Mouse (Mus musculus) stomach, postnatal 0 days (tissue): ENCODE results near the gene Rptor. TPM values are rescaled to one million over a fixed set of nuclear protein-coding genes. Genes with fewer than 3 reads are reported as not detected.

Experiments used
- ATAC-seq: fragments of 200-750 bp; cut with Nextera tagmentation; 2 replicates; pipeline ENCODE4 v1.8.0; 2017; ENCODE audit not compliant: low FRiP score, low TSS enrichment
- DNase-seq: peaks from one replicate; pipeline ENCODE4 v3.0.0-alpha.2; 2016; ENCODE audit warnings: low spot score
- H3K27ac ChIP-seq: fragments of 300-500 bp; sonication (generic); replicated peaks from 2 replicates; pipeline ENCODE4 v1.5.1; 2014; ENCODE audit warnings: mild to moderate bottlenecking, control low read depth
- H3K27me3 ChIP-seq: fragments of 300-500 bp; sonication (generic); 2 replicates; pipeline ENCODE4 v1.6.1; 2014; ENCODE audit warnings: low read length; ENCODE audit not compliant: control insufficient read depth, insufficient read depth
- H3K36me3 ChIP-seq: fragments of 300-500 bp; sonication (generic); 2 replicates; pipeline ENCODE4 v1.6.1; 2014; ENCODE audit warnings: low read length, mixed read lengths; ENCODE audit not compliant: control insufficient read depth, insufficient read depth
- H3K4me1 ChIP-seq: fragments of 300-500 bp; sonication (generic); replicated peaks from 2 replicates; pipeline ENCODE4 v1.6.1; 2014; ENCODE audit warnings: antibody characterized with exemption; ENCODE audit not compliant: control insufficient read depth, insufficient read depth
- H3K4me2 ChIP-seq: fragments of 300-500 bp; sonication (generic); replicated peaks from 2 replicates; pipeline ENCODE4 v1.6.1; 2014; ENCODE audit warnings: low read depth, mild to moderate bottlenecking, control low read depth, moderate library complexity
- H3K4me3 ChIP-seq: fragments of 300-500 bp; sonication (generic); 2 replicates; pipeline ENCODE4 v1.5.1; 2014; ENCODE audit warnings: low read depth, low read length, control low read depth
- H3K9ac ChIP-seq: fragments of 300-500 bp; sonication (generic); 2 replicates; pipeline ENCODE4 v1.6.1; 2014; ENCODE audit warnings: mild to moderate bottlenecking, low read length, control low read depth, mixed read lengths
- H3K9me3 ChIP-seq: fragments of 300-500 bp; sonication (generic); 2 replicates; pipeline ENCODE4 v1.6.1; 2016; ENCODE audit warnings: low read length; ENCODE audit not compliant: control insufficient read depth
- CTCF ChIP-seq: IDR thresholded peaks from 2 replicates; pipeline ENCODE4 v1.5.1; 2016; ENCODE audit warnings: antibody characterized with exemption, low read depth, mild to moderate bottlenecking, moderate library complexity
- EP300 ChIP-seq: optimal IDR thresholded peaks from 2 replicates; pipeline ENCODE3; 2016; ENCODE audit warnings: antibody characterized with exemption
- WGBS: fragments of 180-500 bp; shearing (Covaris S2); extraction: QIAGEN DNeasy Blood & Tissue Kit; methylation state at CpG from one replicate; pipeline ENCODE4 v1.1.7; 2014; 5-methylcytosine and 5-hydroxymethylcytosine counted together
- polyA plus RNA-seq: library from polyadenylated mRNA; unstranded; fragments of >200 nt; fragmentation: Nextera tagmentation; extraction: Ambion mirVana; gene quantifications from 2 replicates; pipeline ENCODE4 v1.2.1, GENCODE M21; 2015

Gene Rptor
- polyA plus RNA-seq, 1 experiment from 2014 or later = 3.7 TPM

- Histone ChIP-seq H3K4me1 (no peaks in the 10 kb centered on the region), H3K27ac (no peak overlapping the region), H3K9me3 (no peaks in the 10 kb centered on the region), H3K4me3 (no peak overlapping the region), H3K4me2 (no peak overlapping the region), H3K9ac (no peak overlapping the region), H3K27me3 (no peaks in the 10 kb centered on the region), H3K36me3 (peaks cover 23% of the 10 kb centered on the region; the same call in 1 of the 2 replicates)
- TF ChIP-seq CTCF (no peak), EP300 (no peak)
- ATAC-seq = no peak
- WGBS = 82% methylated on average over 7 of the region's 7 CpGs
- no peak for DNase-seq
These were observed 268.4 kb downstream of the Rptor start for GRCm38 (mm10) chr11:119871141-119871540.

GRCm38 (mm10) chr11:119873643-119874042 is 270.9 kb downstream of the Rptor start:
- no peak overlapping the region for H3K4me3 ChIP-seq
- 83% methylated on average over 4 of the region's 4 CpGs for WGBS
- no peak overlapping the region for H3K4me2 ChIP-seq
- DNase-seq (no peak), ATAC-seq (peak; percentile 43; the same call in 1 of the 2 replicates)
- no peak overlapping the region for H3K9ac ChIP-seq
- H3K27ac ChIP-seq = no peak overlapping the region
- no peaks in the 10 kb centered on the region for H3K27me3 ChIP-seq
- TF ChIP-seq CTCF (no peak), EP300 (no peak)
- H3K4me1 ChIP-seq = no peaks in the 10 kb centered on the region
- H3K9me3 ChIP-seq = no peaks in the 10 kb centered on the region
- H3K36me3 ChIP-seq = peaks cover 30% of the 10 kb centered on the region

GRCm38 (mm10) chr11:119874841-119875240 is 272.1 kb downstream of the Rptor start:
- ATAC-seq = no peak
- Histone ChIP-seq H3K9ac (no peak overlapping the region), H3K27me3 (no peaks in the 10 kb centered on the region), H3K4me2 (no peak overlapping the region), H3K27ac (no peak overlapping the region), H3K36me3 (peaks cover 27% of the 10 kb centered on the region), H3K4me1 (no peaks in the 10 kb centered on the region), H3K4me3 (no peak overlapping the region), H3K9me3 (no peaks in the 10 kb centered on the region)
- DNase-seq = no peak
- WGBS = 81% methylated on average over 1 of the region's 1 CpGs
- no peak for TF ChIP-seq EP300
- TF ChIP-seq CTCF = no peak

DNA sequence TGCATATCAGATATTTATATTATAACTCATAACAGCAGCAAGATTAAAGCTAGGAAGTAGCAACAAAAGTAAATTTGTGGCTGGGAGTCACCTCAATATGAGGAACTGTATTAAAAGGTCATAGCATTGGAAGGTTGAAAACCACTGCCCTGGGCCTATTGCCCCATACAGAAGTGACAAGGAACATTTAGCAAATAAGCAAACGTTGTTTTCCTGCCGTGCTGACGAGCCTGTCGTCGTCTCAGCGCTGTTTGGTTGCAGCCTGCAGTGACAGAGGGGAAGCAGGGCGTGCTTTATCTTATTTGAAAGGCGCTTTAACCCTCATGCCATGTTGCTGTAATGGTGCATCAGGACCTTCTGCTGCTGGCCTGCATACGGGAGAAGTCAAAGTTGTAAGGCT is 273.0 kb downstream of the Rptor start:
- no peak overlapping the region for H3K4me3 ChIP-seq
- no peaks in the 10 kb centered on the region for H3K4me1 ChIP-seq
- TF ChIP-seq CTCF (no peak), EP300 (no peak)
- H3K9ac ChIP-seq = no peak overlapping the region
- DNase-seq = no peak
- H3K9me3 ChIP-seq = no peaks in the 10 kb centered on the region
- no peak overlapping the region for H3K27ac ChIP-seq
- WGBS = 82% methylated on average over 9 of the region's 9 CpGs
- no peak overlapping the region for H3K4me2 ChIP-seq
- no peak for ATAC-seq
- H3K27me3 ChIP-seq = no peaks in the 10 kb centered on the region
- peaks cover 27% of the 10 kb centered on the region for H3K36me3 ChIP-seq

DNA sequence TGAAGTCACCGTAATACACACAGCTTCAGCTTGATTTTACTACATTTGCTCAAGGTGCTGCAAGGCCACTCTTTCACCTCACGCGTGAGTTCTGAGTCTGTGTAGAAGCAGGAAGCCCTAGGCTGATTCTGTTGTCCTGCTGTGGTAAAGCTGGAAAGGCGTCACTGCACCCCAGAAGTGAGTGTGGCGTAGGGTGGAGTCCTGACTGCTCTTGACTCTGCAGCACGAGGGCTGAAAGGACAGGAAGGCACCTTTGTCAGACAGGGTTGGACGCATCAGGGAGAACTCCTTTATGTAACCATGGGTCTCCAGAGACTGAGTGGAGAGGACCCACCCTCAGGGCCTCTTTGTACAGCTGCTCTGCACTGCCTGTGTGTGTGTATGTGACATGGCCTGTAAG is 274.4 kb downstream of the Rptor start:
- H3K4me2 ChIP-seq = no peak overlapping the region
- no peak overlapping the region for H3K4me3 ChIP-seq
- 85% methylated on average over 7 of the region's 7 CpGs for WGBS
- no peaks in the 10 kb centered on the region for H3K27me3 ChIP-seq
- TF ChIP-seq CTCF (no peak), EP300 (no peak)
- no peaks in the 10 kb centered on the region for H3K9me3 ChIP-seq
- H3K9ac ChIP-seq = no peak overlapping the region
- no peak overlapping the region for H3K27ac ChIP-seq
- no peak for ATAC-seq
- no peak for DNase-seq
- no peaks in the 10 kb centered on the region for H3K4me1 ChIP-seq
- H3K36me3 ChIP-seq = peaks cover 26% of the 10 kb centered on the region

- Histone ChIP-seq H3K4me3 (no peak overlapping the region), H3K36me3 (peaks cover 9% of the 10 kb centered on the region; the same call in 1 of the 2 replicates), H3K9me3 (no peaks in the 10 kb centered on the region), H3K9ac (no peak overlapping the region), H3K27me3 (no peaks in the 10 kb centered on the region), H3K4me2 (no peak overlapping the region), H3K27ac (no peak overlapping the region), H3K4me1 (no peaks in the 10 kb centered on the region)
- no peak for ATAC-seq
- TF ChIP-seq CTCF (no peak), EP300 (no peak)
- DNase-seq = no peak
- 93% methylated on average over 5 of the region's 5 CpGs for WGBS
These were observed 276.9 kb downstream of the Rptor start for GRCm38 (mm10) chr11:119879573-119879972.

GRCm38 (mm10) chr11:119883646-119884045 is 280.9 kb downstream of the Rptor start:
- H3K9ac ChIP-seq = no peak overlapping the region
- no peak overlapping the region for H3K27ac ChIP-seq
- no peaks in the 10 kb centered on the region for H3K9me3 ChIP-seq
- peaks cover 15% of the 10 kb centered on the region for H3K36me3 ChIP-seq
- H3K4me2 ChIP-seq = no peak overlapping the region
- ATAC-seq = no peak
- no peak for DNase-seq
- no peaks in the 10 kb centered on the region for H3K4me1 ChIP-seq
- H3K27me3 ChIP-seq = no peaks in the 10 kb centered on the region
- no peak overlapping the region for H3K4me3 ChIP-seq
- TF ChIP-seq EP300 (no peak), CTCF (no peak)
- 69% methylated on average over 2 of the region's 2 CpGs for WGBS
